Mouse (Mus musculus) cerebellum, postnatal 14 days (tissue): ENCODE results near the gene Eno2.

Source experiments
- DNase-seq, 2 experiments: peaks; one replicate each; pipeline ENCODE4 v3.0.0; 2021; ENCODE audit warnings: mixed read lengths in 2 of 2

Eno2 gene

GRCm38 (mm10) chr6:124739231-124739796 is 30.2 kb downstream of the Eno2 start:
- no peak for DNase-seq

GRCm38 (mm10) chr6:124738511-124739023 is 30.9 kb downstream of the Eno2 start, which contains the start of gene Ptpn6:
Gene Ptpn6, minus strand, starts transcription at chr6:124738714.
- peak in 1 of 2 experiments; percentile 32 for DNase-seq

- DNase-seq: no peak
These were observed 32.4 kb downstream of the Eno2 start for GRCm38 (mm10) chr6:124737040-124737439.

GRCm38 (mm10) chr6:124734417-124734816 is 35.1 kb downstream of the Eno2 start:
- no peak for DNase-seq

GRCm38 (mm10) chr6:124732476-124733370 is 36.8 kb downstream of the Eno2 start:
- DNase-seq: no peak

GRCm38 (mm10) chr6:124731038-124731437 is 38.4 kb downstream of the Eno2 start:
- DNase-seq: no peak

GRCm38 (mm10) chr6:124729850-124730705 is 39.4 kb downstream of the Eno2 start:
- no peak for DNase-seq

GRCm38 (mm10) chr6:124728621-124729020 is 40.9 kb downstream of the Eno2 start:
- no peak for DNase-seq

- no peak for DNase-seq
These were observed 45.0 kb downstream of the Eno2 start for GRCm38 (mm10) chr6:124724472-124724871.

- no peak for DNase-seq
These were observed 45.9 kb downstream of the Eno2 start for GRCm38 (mm10) chr6:124723541-124723940.

- no peak for DNase-seq
These were observed 46.5 kb downstream of the Eno2 start for GRCm38 (mm10) chr6:124722876-124723473.

GRCm38 (mm10) chr6:124720904-124721303 is 48.6 kb downstream of the Eno2 start:
- no peak for DNase-seq

- DNase-seq: no peak
These were observed 50.0 kb downstream of the Eno2 start for GRCm38 (mm10) chr6:124719354-124719978.

GRCm38 (mm10) chr6:124718703-124719102 is 50.8 kb downstream of the Eno2 start:
- no peak for DNase-seq

- no peak for DNase-seq
These were observed 51.5 kb downstream of the Eno2 start for GRCm38 (mm10) chr6:124717968-124718367.

- DNase-seq: peak; percentile 58 to 67
These were observed 52.5 kb downstream of the Eno2 start for GRCm38 (mm10) chr6:124716864-124717490.

GRCm38 (mm10) chr6:124712918-124713317 is 56.6 kb downstream of the Eno2 start:
- no peak for DNase-seq

- peak; percentile 98 to 99 for DNase-seq
These were observed 57.4 kb downstream of the Eno2 start, which contains the start of the genes Emg1 and Phb2 for GRCm38 (mm10) chr6:124711824-124712782. Gene Emg1, minus strand, starts transcription at chr6:124712178. Gene Phb2, plus strand, starts transcription at chr6:124712336.
